Mouse (Mus musculus): ENCODE measurements around the gene Pglyrp1.

- no peak for TF ChIP-seq GATA1 (IDR thresholded peaks at IDR 0.05; ENCODE audit: low read length)
- no peak for TF ChIP-seq TAL1 (IDR thresholded peaks at IDR 0.05; ENCODE audit: low read length)
These were observed 29.4 kb downstream of the Pglyrp1 start for GRCm38 (mm10) chr7:18900513-18900912.
